Mouse (Mus musculus) left cerebral cortex, postnatal 14 days (tissue): Measurements from ENCODE around the gene Dhx34. TPM values are rescaled to one million over a fixed set of nuclear protein-coding genes. Genes with fewer than 3 reads are reported as not detected.

Source experiments
- DNase-seq, 2 experiments: peaks; one replicate each; pipeline ENCODE4 v3.0.0; 2021 to 2022; ENCODE audit warnings: low spot score in 2 of 2, mixed read lengths in 1 of 2
- intact Hi-C: fragments of 180-260 bp; cut with DNase I; formaldehyde crosslinking; loops from one replicate; pipeline ENCODE4 v1.15.1; 2025
- total RNA-seq, 2 experiments: library from RNA; stranded (reverse); gene quantifications; 2 replicates each; pipeline ENCODE4 v1.2.3; 2021

Dhx34 gene
- total RNA-seq, 2 experiments from 2014 or later, result 10.7 to 11.2 TPM

DNA sequence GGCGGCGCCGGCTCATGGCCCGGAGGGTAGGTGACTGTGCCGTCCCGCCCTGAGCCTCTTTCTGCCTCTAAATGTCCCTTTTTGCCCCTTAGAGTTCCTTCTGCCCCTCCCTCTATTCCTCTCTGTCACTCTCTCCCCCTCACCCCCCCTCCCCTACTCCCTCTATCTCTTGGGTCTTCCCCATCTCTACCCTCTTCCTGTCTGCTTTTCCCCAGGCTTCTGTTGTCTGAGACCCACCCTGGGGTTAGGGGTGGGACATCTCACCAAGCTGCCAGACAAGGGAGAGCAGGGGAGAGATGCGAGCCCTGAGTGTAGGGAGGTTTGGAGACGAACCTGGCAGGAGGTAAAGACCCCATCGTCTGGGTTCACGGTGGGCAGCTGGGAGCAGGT, 46.3 kb downstream of the Dhx34 start:
- DNase-seq, result no peak
- intact Hi-C loops, result no loop called here

DNA sequence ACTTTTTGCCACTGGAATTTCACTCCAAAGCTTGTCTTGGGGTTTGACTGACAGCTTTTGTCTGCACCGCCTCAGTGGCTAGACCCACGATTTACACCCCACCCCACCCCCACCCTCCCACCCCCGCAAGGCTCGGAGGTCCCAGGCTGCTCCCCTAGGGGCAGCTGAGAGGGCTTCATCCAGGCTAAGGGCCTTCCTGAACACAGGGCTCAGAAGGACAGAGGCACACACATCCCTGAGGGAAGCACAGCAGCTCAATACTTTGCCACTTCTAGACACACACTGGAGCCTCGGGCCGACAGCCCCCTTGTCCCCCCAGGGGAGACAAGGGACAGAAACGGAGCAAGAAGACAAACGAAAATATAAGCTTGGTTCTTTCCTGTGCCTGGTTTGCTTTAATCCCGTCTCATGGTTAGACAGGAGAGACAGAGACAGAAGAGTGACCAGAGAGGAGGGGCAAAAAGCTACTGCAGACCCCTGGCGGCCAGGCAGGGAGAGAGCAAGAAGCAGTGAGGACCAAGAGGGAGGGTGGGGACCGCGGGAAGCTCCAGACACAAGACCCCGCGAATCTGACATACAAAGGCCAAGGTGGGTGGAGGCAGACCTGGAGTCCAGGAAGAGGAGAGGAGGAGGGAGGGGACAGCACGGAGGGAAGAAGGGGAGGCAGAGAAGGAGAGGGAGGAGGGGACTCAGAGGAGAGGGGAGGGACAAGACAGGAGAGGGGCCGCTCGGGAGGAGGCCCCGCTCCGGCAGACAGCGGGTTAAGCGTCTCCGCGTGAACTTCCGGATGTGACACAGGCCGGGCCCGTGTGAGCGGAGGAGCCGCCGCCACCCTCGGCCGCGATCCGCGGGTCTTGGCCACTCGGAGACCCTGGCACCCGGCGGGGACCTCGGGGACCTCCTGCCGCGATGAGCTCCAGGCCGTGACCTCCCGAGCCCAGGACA, 47.0 kb downstream of the Dhx34 start, which contains the start of gene Meis3:
Meis3 (plus strand) TSS at position 494 of the 945 bp plus-strand sequence.
- intact Hi-C loops, result no loop called here
- peak; percentile 65 to 69 for DNase-seq

DNA sequence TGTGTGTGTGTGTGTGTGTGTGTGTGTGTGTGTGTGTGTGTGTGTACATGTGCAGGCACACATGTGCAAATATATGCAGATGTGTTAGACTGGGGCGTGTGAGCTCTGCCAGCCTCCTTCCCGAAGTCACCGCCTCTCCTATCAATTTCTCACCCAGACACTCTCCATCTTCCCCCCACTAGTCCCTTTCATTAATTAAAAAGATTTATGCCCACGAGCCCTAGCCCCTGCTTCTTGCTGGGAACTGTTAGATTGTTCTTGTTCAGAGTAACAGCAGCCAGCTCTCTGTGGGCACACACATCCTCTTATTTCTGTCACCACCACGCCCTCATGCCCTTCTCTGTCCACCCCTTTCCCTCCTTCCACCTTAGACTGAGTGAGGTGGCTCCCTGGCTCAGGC, 48.7 kb downstream of the Dhx34 start:
- no peak for DNase-seq
- intact Hi-C loops, result no loop called here

DNA sequence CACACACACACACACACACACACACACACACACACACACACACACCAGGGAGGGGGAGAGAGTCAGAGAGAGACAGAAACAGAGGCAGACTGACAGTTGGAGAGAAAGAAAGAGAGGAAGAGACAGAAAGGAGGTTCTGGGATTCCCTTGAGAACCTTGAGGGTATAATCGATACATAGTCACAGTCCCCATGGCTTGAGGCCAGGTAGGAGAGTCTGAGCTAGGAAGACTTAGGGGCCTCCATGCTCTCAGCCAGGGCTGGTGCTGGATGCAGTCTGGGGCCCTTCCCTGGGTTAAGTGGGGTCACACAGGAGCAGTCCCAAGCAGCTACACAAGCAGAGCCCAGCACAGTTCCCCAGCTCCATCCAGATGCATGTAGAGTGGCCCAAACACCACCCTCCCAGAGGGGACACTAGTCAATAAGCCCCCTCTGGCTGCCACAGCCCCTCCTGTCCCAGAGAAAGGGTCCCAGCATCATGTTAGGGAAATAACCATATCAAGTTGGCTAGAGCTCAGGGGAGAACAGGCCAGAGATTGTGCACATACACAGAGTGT, 49.2 kb downstream of the Dhx34 start:
- no peak for DNase-seq
- intact Hi-C loops, result no loop called here

DNA sequence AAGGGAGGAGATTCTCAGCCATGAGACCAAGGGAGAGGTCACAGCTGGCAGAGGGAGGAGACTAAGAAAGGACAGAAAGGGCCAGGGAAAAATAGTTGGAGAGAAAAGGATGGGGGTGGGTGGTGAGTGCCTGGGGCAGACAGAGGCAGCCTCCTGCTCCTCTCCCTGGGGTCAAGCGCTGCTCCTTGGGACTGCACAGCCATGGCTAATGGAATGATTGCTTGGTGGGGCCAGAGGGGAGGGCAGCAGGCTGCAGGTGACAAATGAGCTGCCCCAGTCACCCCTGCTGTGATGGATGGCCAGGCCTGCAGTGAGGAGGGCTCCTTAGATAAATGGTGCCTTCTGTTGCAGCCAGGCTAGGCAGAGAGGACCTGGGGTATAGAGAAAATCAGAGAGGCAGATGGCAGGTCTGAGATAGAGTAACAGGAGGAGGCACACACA, 49.7 kb downstream of the Dhx34 start:
- intact Hi-C loops, result no loop called here

DNA sequence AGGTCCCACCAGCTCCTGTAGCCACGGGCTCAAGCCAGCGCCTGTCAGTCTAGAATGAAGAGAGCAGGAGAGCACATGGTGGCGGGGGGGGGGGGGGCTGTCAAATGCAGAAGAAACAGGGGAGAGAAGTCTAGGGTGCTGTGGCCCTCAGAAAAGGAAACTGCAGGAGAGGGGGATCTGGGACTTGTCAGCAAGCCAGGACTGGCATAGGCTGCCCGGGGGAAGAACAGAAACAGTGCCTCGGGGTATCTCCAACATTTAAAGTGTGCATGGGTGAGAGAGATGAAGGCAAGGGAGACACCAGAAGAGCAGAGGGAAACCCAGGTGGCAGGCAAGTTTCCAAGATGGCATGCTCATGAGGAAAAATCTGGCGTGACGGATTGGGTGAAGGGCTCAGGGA, 59.8 kb downstream of the Dhx34 start:
- intact Hi-C loops, result no loop called here
- DNase-seq, result no peak

More for the DNA sequence above, 49.7 kb downstream of the Dhx34 start:
- no peak for DNase-seq

- DNase-seq, result no peak
- intact Hi-C loops, result no loop called here
These were observed 60.5 kb downstream of the Dhx34 start for GRCm38 (mm10) chr7:16161302-16161701.

DNA sequence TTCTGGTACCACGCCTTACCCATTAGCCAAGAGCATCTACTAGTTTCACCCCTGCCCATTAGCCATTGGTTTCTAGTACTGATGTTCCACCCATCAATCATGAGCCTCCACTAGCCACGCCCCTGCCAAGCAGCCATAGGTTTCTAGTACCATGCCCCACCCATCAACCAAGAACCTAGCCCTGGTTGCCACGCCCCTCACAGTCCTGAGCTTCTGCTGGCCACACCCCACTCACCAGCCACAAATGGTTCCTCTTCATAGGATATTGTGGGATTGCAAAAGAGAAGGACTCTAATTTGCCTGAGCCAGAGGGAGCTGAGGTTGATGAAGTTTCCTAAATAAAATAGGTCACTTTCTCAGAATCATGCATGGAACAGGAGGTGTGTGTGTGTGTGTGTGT, 61.1 kb downstream of the Dhx34 start:
- peak; percentile 59 to 80 for DNase-seq

DNA sequence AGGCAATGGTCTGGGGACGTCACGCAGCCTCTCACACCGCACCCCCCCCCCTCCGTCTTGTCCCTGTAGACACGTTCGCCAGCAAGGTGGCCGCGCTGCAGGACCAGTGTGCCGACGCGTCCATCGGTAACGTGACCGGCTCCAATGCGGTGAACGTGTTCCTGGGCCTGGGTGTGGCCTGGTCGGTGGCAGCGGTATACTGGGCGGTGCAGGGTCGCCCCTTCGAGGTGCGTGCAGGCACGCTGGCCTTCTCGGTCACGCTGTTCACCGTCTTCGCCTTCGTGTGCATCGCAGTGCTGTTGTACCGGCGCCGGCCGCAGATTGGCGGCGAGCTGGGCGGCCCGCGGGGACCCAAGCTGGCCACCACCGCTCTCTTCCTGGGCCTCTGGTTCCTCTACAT, 63.1 kb downstream of the Dhx34 start:
- DNase-seq, result no peak
- intact Hi-C loops, result loop anchor here (10.0 kb wide), 1 partner anchor 174 kb away; no protein-coding TSS in a partner anchor

More for the DNA sequence above, 61.1 kb downstream of the Dhx34 start:
- intact Hi-C loops, result no loop called here

DNA sequence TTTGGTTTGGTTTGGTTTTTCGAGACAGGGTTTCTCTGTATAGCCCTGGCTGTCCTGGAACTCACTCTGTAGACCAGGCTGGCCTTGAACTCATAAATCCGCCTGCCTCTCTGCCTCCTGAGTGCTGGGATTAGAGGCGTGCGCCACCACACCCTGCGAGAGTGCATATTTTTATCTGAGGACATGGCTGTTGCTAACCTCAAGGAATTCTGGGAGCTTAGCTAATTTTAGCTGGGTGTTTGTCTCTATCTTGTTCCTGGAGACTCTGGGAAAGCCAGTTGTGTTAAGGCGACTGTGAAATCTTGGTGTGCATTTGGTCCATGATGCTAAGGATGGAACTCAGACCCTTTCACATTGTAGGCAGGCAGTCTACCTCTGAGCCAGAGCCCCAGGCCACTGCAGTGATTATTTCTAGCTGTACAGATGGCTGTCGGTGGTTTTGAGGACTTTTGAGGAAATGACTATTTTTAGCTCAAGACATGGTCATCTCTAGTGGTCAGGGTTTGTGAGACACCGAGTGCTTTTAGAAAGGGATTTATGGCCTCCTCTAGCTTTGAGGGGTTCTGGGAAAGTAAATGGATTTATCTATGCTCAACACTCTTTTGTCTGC, 65.6 kb downstream of the Dhx34 start:
- intact Hi-C loops, result loop anchor here (10.0 kb wide), 1 partner anchor 171 kb away; no protein-coding TSS in a partner anchor
- DNase-seq, result peak in 1 of 2 experiments; percentile 74

- intact Hi-C loops, result loop anchor here (10.0 kb wide), 1 partner anchor 171 kb away; no protein-coding TSS in a partner anchor
- no peak for DNase-seq
These were observed 66.5 kb downstream of the Dhx34 start for GRCm38 (mm10) chr7:16155132-16155872.

GRCm38 (mm10) chr7:16153522-16153921, 68.3 kb downstream of the Dhx34 start:
- intact Hi-C loops, result loop anchor here (2.0 to 10.0 kb wide), 3 partner anchors 55 to 169 kb away; partner anchors contain the start of gene Napa
- peak; percentile 73 to 79 for DNase-seq

- intact Hi-C loops, result loop anchor here (5.0 to 10.0 kb wide), 2 partner anchors 93 to 166 kb away; no protein-coding TSS in a partner anchor
- DNase-seq, result no peak
These were observed 71.4 kb downstream of the Dhx34 start for GRCm38 (mm10) chr7:16150191-16151145.

DNA sequence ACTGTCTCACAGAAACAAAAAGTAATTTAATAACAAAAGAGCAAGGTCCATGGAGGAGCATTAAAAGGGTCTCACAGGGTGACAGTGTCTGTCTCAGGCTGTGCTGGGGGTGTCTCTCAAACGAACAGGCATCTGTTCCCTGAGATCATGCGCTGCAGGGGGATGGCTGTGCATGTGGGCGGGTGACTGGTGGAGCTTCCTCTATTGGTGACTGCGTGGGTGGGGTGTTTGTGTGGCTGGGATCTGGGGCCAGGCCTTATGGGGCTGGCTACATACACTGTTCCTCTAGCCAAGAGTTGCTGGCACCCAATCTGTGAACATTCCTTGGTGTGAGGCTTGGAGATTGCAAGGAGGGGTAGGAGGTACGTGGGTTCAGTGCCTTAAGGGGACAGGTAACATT, 72.6 kb downstream of the Dhx34 start:
- peak; percentile 81 to 94 for DNase-seq
- intact Hi-C loops, result no loop called here

- intact Hi-C loops, result no loop called here
- DNase-seq, result no peak
These were observed 74.2 kb downstream of the Dhx34 start for GRCm38 (mm10) chr7:16147643-16148042.
